Mouse (Mus musculus) testis, postnatal 10 days (tissue): ENCODE measurements around the gene Serpinh1.

Source experiments
- DNase-seq: peaks from one replicate; pipeline ENCODE4 v3.0.0; 2021; ENCODE audit warnings: low spot score

Serpinh1 gene

DNA sequence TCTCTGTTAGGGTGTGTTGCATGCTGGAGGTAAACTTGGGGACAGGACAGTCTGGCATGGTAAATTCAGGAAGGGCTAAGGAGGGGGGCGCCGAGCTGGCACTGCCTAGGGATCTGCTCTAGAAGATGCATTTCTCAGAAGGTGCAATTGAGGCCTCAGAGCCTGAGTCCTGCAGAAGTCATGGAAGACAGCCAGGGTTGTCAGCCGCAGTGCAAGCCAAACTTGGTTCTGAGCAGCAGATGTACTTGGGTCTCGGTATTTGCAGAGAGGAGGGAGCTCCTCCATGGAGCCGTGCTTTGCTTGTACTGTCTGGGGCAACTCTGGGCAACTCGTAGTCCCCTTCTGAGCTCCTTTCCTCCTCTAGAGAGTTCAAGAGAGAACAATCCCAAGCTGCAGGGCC lies 26.9 kb downstream of the Serpinh1 start:
- no peak for DNase-seq

GRCm38 (mm10) chr7:99324810-99325209 lies 28.2 kb downstream of the Serpinh1 start:
- no peak for DNase-seq

- DNase-seq, result no peak
These were observed 29.7 kb downstream of the Serpinh1 start for GRCm38 (mm10) chr7:99323321-99323700.

- DNase-seq, result no peak
These were observed 30.2 kb downstream of the Serpinh1 start for GRCm38 (mm10) chr7:99322691-99323320.

GRCm38 (mm10) chr7:99320524-99320923 lies 32.5 kb downstream of the Serpinh1 start:
- no peak for DNase-seq

- no peak for DNase-seq
These were observed 35.6 kb downstream of the Serpinh1 start for GRCm38 (mm10) chr7:99317475-99317874.

GRCm38 (mm10) chr7:99316207-99316606 lies 36.8 kb downstream of the Serpinh1 start:
- no peak for DNase-seq

- no peak for DNase-seq
These were observed 38.5 kb downstream of the Serpinh1 start for GRCm38 (mm10) chr7:99314565-99314964.

GRCm38 (mm10) chr7:99313253-99313652 lies 39.8 kb downstream of the Serpinh1 start:
- no peak for DNase-seq

GRCm38 (mm10) chr7:99312671-99313143 lies 40.3 kb downstream of the Serpinh1 start:
- no peak for DNase-seq

- DNase-seq, result no peak
These were observed 41.0 kb downstream of the Serpinh1 start for GRCm38 (mm10) chr7:99312058-99312457.

DNA sequence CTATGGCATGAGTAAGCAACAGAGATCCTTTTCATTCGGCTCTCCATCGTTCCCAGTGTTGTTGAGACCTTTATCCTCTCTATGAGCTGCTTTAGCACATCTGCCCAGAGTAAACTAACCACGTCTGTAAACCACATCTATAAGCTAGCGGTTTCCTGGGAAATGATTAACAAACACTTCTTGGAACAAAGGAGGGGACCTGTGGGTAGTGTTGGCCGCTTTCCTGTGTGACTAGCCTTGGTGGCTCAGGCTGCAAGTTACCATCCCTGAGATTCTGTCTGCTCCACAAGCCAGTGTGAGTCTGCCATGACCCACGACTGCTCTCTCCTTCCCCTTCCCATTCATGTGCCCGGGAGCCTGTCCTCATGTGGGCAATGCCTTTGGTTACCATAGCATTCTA lies 41.6 kb downstream of the Serpinh1 start:
- no peak for DNase-seq

DNA sequence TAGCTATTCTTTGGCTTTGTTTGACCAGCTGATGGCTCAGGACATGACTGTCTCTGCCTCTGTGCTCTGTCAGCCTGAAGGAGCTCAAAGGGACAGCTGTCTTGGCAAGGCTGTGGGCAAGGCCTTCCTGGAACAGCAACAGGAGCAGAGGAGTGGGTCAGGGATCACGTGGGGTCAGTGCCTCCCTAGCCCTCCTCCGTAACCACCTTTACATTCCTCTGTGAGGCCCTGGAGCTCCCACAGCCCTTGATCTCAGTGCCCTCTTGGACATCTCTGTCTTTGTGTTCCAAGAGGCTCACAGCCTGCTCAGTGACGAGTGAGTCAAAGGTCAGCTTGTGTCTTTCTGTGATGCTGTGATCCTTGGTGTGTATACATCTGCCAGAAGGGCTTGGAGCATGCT lies 46.4 kb downstream of the Serpinh1 start:
- no peak for DNase-seq

DNA sequence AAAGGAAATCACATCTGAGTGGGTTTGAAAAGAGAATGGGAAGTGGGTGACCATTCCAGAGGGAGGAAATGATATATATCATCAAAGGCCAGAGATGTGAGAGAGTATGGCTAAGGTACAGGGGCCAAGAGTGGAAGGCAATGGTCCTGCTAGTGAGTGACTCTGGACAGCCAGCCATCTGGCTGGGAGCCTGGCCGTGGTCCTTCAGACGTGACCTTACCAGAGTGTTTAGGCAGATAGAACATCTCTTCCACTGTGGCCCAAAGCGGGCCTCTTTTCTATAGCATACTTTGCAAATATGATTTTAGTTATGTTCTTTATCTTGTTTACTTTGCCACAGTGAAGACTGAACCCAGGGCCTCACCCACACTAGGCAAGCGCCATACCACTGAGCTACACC lies 47.4 kb downstream of the Serpinh1 start:
- DNase-seq, result no peak

DNA sequence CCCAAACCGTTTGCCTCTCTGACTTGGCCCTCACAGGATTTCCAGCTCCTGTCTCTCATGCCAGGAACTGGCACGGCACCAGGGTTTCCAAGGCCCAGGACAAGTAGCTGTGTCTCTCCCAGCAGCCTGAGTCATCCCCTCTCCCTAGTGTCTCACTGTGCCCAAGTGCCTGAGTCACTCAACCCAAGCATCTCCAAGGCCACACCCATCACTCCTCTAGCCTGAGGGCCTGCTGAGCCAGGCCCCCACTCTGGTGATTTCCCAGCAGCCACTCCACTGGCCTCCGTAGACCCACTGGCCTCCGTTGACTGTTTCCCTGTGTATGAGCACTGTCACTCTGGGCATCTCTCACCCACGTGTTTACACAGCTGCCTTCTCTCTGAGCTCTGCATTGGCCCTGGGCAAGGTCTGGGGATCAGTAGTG lies 48.1 kb downstream of the Serpinh1 start:
- peak; percentile 74 for DNase-seq

- DNase-seq, result no peak
These were observed 49.0 kb downstream of the Serpinh1 start for GRCm38 (mm10) chr7:99304029-99304428.

DNA sequence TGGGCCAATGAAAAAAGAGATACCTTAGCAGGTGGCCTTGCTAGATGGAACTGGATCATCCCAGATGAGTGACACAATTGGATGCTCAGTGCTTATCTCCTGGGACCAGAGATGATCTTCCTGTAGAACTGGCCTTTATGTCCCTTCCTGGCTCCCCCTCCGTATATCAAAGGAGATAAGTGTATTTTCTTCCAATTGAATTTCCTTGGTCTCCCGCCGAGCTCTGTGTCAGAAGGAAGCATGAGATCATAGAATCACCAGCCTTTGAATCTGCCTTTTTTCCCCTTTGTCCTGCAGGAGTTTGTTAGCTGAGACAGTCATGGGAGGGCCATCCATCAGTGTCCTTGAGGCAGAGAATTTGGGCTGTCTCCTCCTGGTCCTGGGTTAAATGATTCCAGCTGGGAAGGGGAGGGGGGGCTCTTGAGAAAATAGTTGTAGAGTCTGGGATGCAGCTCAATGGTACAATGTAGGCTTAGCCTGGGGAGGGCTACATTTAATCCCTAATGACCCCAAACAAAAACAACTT lies 52.3 kb downstream of the Serpinh1 start:
- no peak for DNase-seq
